Mouse (Mus musculus) ES-E14 (cell line): ENCODE results near the gene Fis1.

ENCODE experiments used
- CHD2 ChIP-seq: IDR thresholded peaks from 2 replicates; pipeline ENCODE4 v1.6.1; 2014; ENCODE audit warnings: mild to moderate bottlenecking, low read depth, low read length, inconsistent platforms
- MAFK ChIP-seq: IDR thresholded peaks from 2 replicates; pipeline ENCODE4 v1.6.1; 2014; ENCODE audit warnings: mild to moderate bottlenecking, low read depth, low read length, inconsistent platforms; ENCODE audit not compliant: insufficient read depth
- ZC3H11A ChIP-seq: IDR thresholded peaks from 2 replicates; pipeline ENCODE4 v1.6.1; 2012; ENCODE audit warnings: low read depth, mild to moderate bottlenecking, inconsistent platforms, low read length, borderline replicate concordance

GRCm38 (mm10) chr5:136929073-136929472 lies 24.0 kb upstream of the Fis1 start:
- TF ChIP-seq MAFK (no peak), ZC3H11A (peak; percentile 52; the same call in 1 of the 2 replicates), CHD2 (no peak)
